Mouse (Mus musculus): ENCODE measurements at regions not wholly inside any gene's neighbourhood (a gene's known extent, or its start where the extent isn't known, plus 50 kb on each side); places are given as distances from the start of the nearest gene placed in this dataset.

DNA sequence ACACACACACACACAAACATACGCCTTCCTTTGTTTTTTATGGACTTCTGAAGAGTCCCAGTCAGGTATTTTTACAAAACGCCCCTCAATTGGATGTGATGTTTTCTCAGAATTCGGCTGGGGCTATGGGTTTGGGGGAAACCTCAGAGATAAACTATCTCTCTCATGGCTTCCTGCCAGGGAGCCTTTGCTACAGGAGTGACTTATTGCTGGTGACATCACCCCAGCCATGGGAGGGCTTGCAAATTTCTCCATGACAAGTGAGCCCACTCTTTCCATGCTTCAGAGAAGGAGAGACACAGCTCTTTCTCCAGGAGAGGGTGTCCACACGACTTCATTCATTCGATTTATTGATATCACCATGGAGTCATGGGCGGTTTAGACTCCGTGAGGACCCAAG, 175.5 kb downstream of the Cdc5l start:
- in situ Hi-C loops (cut with MboI; ENCODE audit: low pct_ligation_motif_present, low pct_unique_long_range_greater_than_20kb, low sequenced_read_pairs) (loop anchor here (10.0 to 25.0 kb wide), 4 partner anchors 117 to 996 kb away; no protein-coding TSS in a partner anchor), dilution Hi-C loops (cut with MboI; ENCODE audit: extremely low pct_ligation_motif_present, extremely low pct_unique_long_range_greater_than_20kb, low sequenced_read_pairs) (no loop called here)
- no peak overlapping the region for H3K4me3 ChIP-seq (replicated peaks in 1 of 3; ENCODE audit: low read depth in 2 of 3, low read length in 2 of 3, poor library complexity in 1 of 3)
- H3K4me1 ChIP-seq (ENCODE audit: control insufficient read depth in 1 of 2, insufficient read depth in 2 of 2): no peaks in the 10 kb centered on the region
- peaks cover 2% of the 10 kb centered on the region for H3K27me3 ChIP-seq (replicated peaks)
- no peak for TF ChIP-seq ETS1 (conservative IDR thresholded peaks at IDR 0.05; ENCODE audit: low read depth, low read length)
- no peak for TF ChIP-seq CTCF (conservative IDR thresholded peaks at IDR 0.05 in 1 of 2, IDR thresholded peaks at IDR 0.05 in 1 of 2; ENCODE audit: low read depth in 2 of 2, low read length in 2 of 2)
- TF ChIP-seq IRF4 (IDR thresholded peaks at IDR 0.05; ENCODE audit: low read depth, low read length): no peak
- TF ChIP-seq ZMIZ1 (IDR thresholded peaks at IDR 0.05; ENCODE audit: low read depth, low read length): no peak
- TF ChIP-seq MEF2A (IDR thresholded peaks at IDR 0.05; ENCODE audit: borderline replicate concordance, low read depth, low read length): no peak
- TF ChIP-seq ZC3H11A (IDR thresholded peaks at IDR 0.05; ENCODE audit: low read depth, low read length): no peak
- TF ChIP-seq POLR2A (IDR thresholded peaks at IDR 0.05; ENCODE audit: low read depth, low read length): no peak
- TF ChIP-seq KAT2A (IDR thresholded peaks at IDR 0.05; ENCODE audit: insufficient replicate concordance, low read length): no peak
- no peaks in the 10 kb centered on the region for H3K36me3 ChIP-seq (replicated peaks in 1 of 2; ENCODE audit: control insufficient read depth in 1 of 2, insufficient read depth in 1 of 2, low read length in 1 of 2)
- no peak overlapping the region for H3K27ac ChIP-seq (ENCODE audit: insufficient read depth, low read depth)
- no peak overlapping the region for H3K4me2 ChIP-seq (ENCODE audit: insufficient read depth, low read depth, poor library complexity, severe bottlenecking)
- H3K9me3 ChIP-seq (replicated peaks; ENCODE audit: low read length): no peaks in the 10 kb centered on the region
- DNase-seq (ENCODE audit: extremely low read depth): no peak
- H3K9ac ChIP-seq (ENCODE audit: insufficient read depth, low read depth): no peak overlapping the region
- no peaks in the 10 kb centered on the region for H3K79me2 ChIP-seq (replicated peaks; ENCODE audit: control insufficient read depth, extremely low read depth, insufficient read depth, poor library complexity, severe bottlenecking)

DNA sequence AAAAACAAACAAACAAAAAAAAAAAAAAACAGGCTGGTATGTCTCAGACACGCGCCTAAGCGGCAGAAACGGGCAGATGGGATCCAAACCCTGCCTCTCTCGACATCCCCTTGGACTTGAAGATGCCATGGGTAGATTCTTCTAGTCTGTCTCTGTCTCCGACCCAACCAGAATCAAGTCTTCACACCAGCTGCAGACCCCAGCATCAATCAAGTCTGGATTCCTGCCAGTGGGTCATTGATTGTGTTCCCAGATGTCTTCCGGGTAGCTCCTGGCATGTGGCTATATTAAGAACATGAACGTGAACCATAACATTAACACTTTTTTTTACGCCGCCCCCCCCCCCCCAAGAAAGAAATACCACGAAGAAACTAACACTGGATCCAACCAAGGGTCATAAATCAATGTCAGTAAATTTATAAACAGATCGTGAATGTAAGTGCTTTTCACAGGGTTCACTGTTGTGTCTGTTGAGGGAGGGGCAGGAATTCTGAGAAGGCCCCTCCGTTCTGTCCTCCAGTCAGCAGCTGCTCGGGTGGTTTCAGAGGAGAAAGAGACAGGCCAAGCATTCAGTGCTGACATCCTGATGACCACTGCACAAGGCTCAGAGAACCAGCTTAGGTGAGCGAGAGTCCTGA, 180.8 kb downstream of the Cdc5l start:
- dilution Hi-C loops (cut with MboI; ENCODE audit: extremely low pct_ligation_motif_present, extremely low pct_unique_long_range_greater_than_20kb, low sequenced_read_pairs): no loop called here
- Histone ChIP-seq H3K9ac (ENCODE audit: insufficient read depth, low read depth) (no peak overlapping the region), H3K4me1 (ENCODE audit: control insufficient read depth in 1 of 2, insufficient read depth in 2 of 2) (peaks cover 0 to 2% of the 10 kb centered on the region in 2 experiments; a peak in 1 of 4 replicates), H3K27me3 (replicated peaks) (no peaks in the 10 kb centered on the region), H3K27ac (ENCODE audit: insufficient read depth, low read depth) (no peak overlapping the region), H3K4me3 (replicated peaks in 1 of 3; ENCODE audit: low read depth in 2 of 3, low read length in 2 of 3, poor library complexity in 1 of 3) (no peak overlapping the region), H3K36me3 (replicated peaks in 1 of 2; ENCODE audit: control insufficient read depth in 1 of 2, insufficient read depth in 1 of 2, low read length in 1 of 2) (no peaks in the 10 kb centered on the region), H3K4me2 (ENCODE audit: insufficient read depth, low read depth, poor library complexity, severe bottlenecking) (no peak overlapping the region), H3K9me3 (replicated peaks; ENCODE audit: low read length) (no peaks in the 10 kb centered on the region), H3K79me2 (replicated peaks; ENCODE audit: control insufficient read depth, extremely low read depth, insufficient read depth, poor library complexity, severe bottlenecking) (no peaks in the 10 kb centered on the region)
- no peak for DNase-seq (ENCODE audit: extremely low read depth)
- in situ Hi-C loops (cut with MboI; ENCODE audit: low pct_ligation_motif_present, low pct_unique_long_range_greater_than_20kb, low sequenced_read_pairs): loop anchor here (10.0 to 25.0 kb wide), 4 partner anchors 122 to 990 kb away; no protein-coding TSS in a partner anchor
- TF ChIP-seq USF2 (conservative IDR thresholded peaks at IDR 0.05; ENCODE audit: low read depth, low read length) (no peak), CHD2 (IDR thresholded peaks at IDR 0.05; ENCODE audit: low read length) (no peak), JUND (conservative IDR thresholded peaks at IDR 0.05; ENCODE audit: low read depth, low read length) (no peak), ELF1 (IDR thresholded peaks at IDR 0.05; ENCODE audit: low read depth, low read length) (no peak), ZNF384 (IDR thresholded peaks at IDR 0.05; ENCODE audit: low read depth, low read length) (no peak), MAFK (IDR thresholded peaks at IDR 0.05; ENCODE audit: insufficient replicate concordance, low read length) (no peak)
